Mouse (Mus musculus) thymus, adult 2 months (tissue): ENCODE data around the gene Creg1.

Experiments
- CTCF ChIP-seq: fragments of 200-500 bp; IDR thresholded peaks from 2 replicates; pipeline ENCODE4 v1.5.1; 2012; ENCODE audit warnings: mild to moderate bottlenecking, control low read depth, low read length, moderate library complexity, borderline replicate concordance; ENCODE audit not compliant: control insufficient read depth, poor library complexity, insufficient read depth; ENCODE audit errors: extremely low read depth
- POLR2A ChIP-seq: fragments of 200-500 bp; IDR thresholded peaks from 2 replicates; pipeline ENCODE4 v1.6.1; 2012; ENCODE audit warnings: mild to moderate bottlenecking, low read length, control low read depth, moderate library complexity; ENCODE audit not compliant: control insufficient read depth, poor library complexity, insufficient read depth; ENCODE audit errors: extremely low read depth

DNA sequence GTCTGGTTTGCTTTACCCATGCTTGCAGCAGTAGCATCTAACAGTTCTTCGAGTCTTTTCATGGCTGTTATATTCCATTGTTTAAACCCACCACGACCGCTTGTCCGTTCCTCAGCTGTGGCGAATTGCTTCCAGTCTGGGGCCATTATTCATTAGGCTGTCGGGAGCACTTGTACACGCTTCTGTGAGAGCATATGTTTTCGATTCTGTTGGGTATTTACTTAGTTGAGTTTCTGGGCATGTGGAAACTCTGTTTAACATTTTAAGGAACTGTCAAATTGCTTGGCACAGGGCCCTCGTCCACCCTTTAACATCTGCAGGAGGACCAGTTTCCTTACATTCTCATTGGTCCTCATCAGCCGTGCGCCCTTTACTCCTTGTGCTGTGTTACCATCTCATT is 22.8 kb downstream of the Creg1 start:
- TF ChIP-seq CTCF (no peak), POLR2A (no peak)
